Mouse (Mus musculus) thymus, adult 2 months (tissue): ENCODE measurements around the gene Prkca. TPM values are rescaled to one million over a fixed set of nuclear protein-coding genes. Genes with fewer than 3 reads are reported as not detected.
A peak's percentile ranks its signal among the peaks of the same experiment; 100 is the strongest.

Source experiments
- DNase-seq: peaks from one replicate; pipeline ENCODE4 v3.0.0; 2021
- H3K27ac ChIP-seq: fragments of 200-500 bp; 2 replicates; pipeline ENCODE4 v1.5.1; 2012; ENCODE audit warnings: low read length, control low read depth; ENCODE audit not compliant: control insufficient read depth, insufficient read depth
- H3K27me3 ChIP-seq: fragments of 200-500 bp; 2 replicates; pipeline ENCODE4 v1.6.1; 2012; ENCODE audit warnings: mild to moderate bottlenecking, low read length, moderate library complexity, mixed read lengths; ENCODE audit not compliant: control insufficient read depth, insufficient read depth
- H3K36me3 ChIP-seq: fragments of 200-500 bp; 2 replicates; pipeline ENCODE4 v1.6.1; 2012; ENCODE audit warnings: mild to moderate bottlenecking, low read length, moderate library complexity; ENCODE audit not compliant: control insufficient read depth, insufficient read depth
- H3K4me1 ChIP-seq: fragments of 200-500 bp; replicated peaks from 2 replicates; pipeline ENCODE4 v1.6.1; 2012; ENCODE audit warnings: low read length; ENCODE audit not compliant: control insufficient read depth, insufficient read depth
- H3K4me3 ChIP-seq: fragments of 200-500 bp; 2 replicates; pipeline ENCODE4 v1.5.1; 2012; ENCODE audit warnings: mild to moderate bottlenecking, low read length, control low read depth, moderate library complexity; ENCODE audit not compliant: control insufficient read depth, insufficient read depth
- CTCF ChIP-seq: fragments of 200-500 bp; IDR thresholded peaks from 2 replicates; pipeline ENCODE4 v1.5.1; 2012; ENCODE audit warnings: mild to moderate bottlenecking, control low read depth, low read length, moderate library complexity, borderline replicate concordance; ENCODE audit not compliant: control insufficient read depth, poor library complexity, insufficient read depth; ENCODE audit errors: extremely low read depth
- POLR2A ChIP-seq: fragments of 200-500 bp; IDR thresholded peaks from 2 replicates; pipeline ENCODE4 v1.6.1; 2012; ENCODE audit warnings: mild to moderate bottlenecking, low read length, control low read depth, moderate library complexity; ENCODE audit not compliant: control insufficient read depth, poor library complexity, insufficient read depth; ENCODE audit errors: extremely low read depth
- WGBS: fragments of 180-500 bp; shearing (Covaris S2); methylation state at CpG from one replicate; pipeline ENCODE4 v1.1.7; 2018; 5-methylcytosine and 5-hydroxymethylcytosine counted together
- polyA plus RNA-seq: library from polyadenylated mRNA; depleted of rRNA; stranded (reverse); fragments of >200 nt; gene quantifications from 2 replicates; pipeline ENCODE4 v1.2.3, GENCODE M21; 2012

Gene Prkca
- polyA plus RNA-seq, 1 experiment: 11.0 TPM

- Histone ChIP-seq H3K36me3 (no peaks in the 10 kb centered on the region), H3K4me1 (peaks cover 40% of the 10 kb centered on the region), H3K27me3 (no peaks in the 10 kb centered on the region), H3K27ac (no peak overlapping the region), H3K4me3 (no peak overlapping the region)
- no peak for DNase-seq
- WGBS: 91% methylated on average over 5 of the region's 5 CpGs
- no peak for TF ChIP-seq CTCF
- no peak for TF ChIP-seq POLR2A
Measured at GRCm38 (mm10) chr11:108220605-108221004, 123.1 kb downstream of the Prkca start.

GRCm38 (mm10) chr11:108217043-108217442 lies 126.7 kb downstream of the Prkca start:
- Histone ChIP-seq H3K4me3 (no peak overlapping the region), H3K27ac (no peak overlapping the region), H3K36me3 (no peaks in the 10 kb centered on the region), H3K4me1 (peaks cover 19% of the 10 kb centered on the region), H3K27me3 (no peaks in the 10 kb centered on the region)
- no peak for DNase-seq
- TF ChIP-seq CTCF: no peak
- TF ChIP-seq POLR2A: no peak
- 96% methylated on average over 8 of the region's 8 CpGs for WGBS

- H3K27me3 ChIP-seq: no peaks in the 10 kb centered on the region
- H3K4me3 ChIP-seq: no peak overlapping the region
- peaks cover 16% of the 10 kb centered on the region for H3K4me1 ChIP-seq
- 81% methylated on average over 7 of the region's 7 CpGs for WGBS
- H3K27ac ChIP-seq: no peak overlapping the region
- DNase-seq: peak; percentile 37
- TF ChIP-seq POLR2A (no peak), CTCF (no peak)
- no peaks in the 10 kb centered on the region for H3K36me3 ChIP-seq
Measured at GRCm38 (mm10) chr11:108216064-108216463, 127.7 kb downstream of the Prkca start.

- H3K27me3 ChIP-seq: no peaks in the 10 kb centered on the region
- 64% methylated on average over 8 of the region's 8 CpGs for WGBS
- H3K4me3 ChIP-seq: no peak overlapping the region
- H3K36me3 ChIP-seq: no peaks in the 10 kb centered on the region
- peak overlapping the region; percentile 0; the same call in 1 of the 2 replicates for H3K27ac ChIP-seq
- DNase-seq: no peak
- peaks cover 15% of the 10 kb centered on the region for H3K4me1 ChIP-seq
- TF ChIP-seq POLR2A: no peak
- no peak for TF ChIP-seq CTCF
Measured at GRCm38 (mm10) chr11:108215466-108215865, 128.3 kb downstream of the Prkca start.

GRCm38 (mm10) chr11:108214521-108215223 lies 129.1 kb downstream of the Prkca start:
- no peaks in the 10 kb centered on the region for H3K36me3 ChIP-seq
- peaks cover 15% of the 10 kb centered on the region for H3K4me1 ChIP-seq
- DNase-seq: no peak
- no peak overlapping the region for H3K27ac ChIP-seq
- no peaks in the 10 kb centered on the region for H3K27me3 ChIP-seq
- 34% methylated on average over 11 of the region's 11 CpGs for WGBS
- peak overlapping the region; percentile 2; the same call in 1 of the 2 replicates for H3K4me3 ChIP-seq
- TF ChIP-seq POLR2A (no peak), CTCF (no peak)

GRCm38 (mm10) chr11:108213783-108214182 lies 129.9 kb downstream of the Prkca start:
- TF ChIP-seq POLR2A (no peak), CTCF (no peak)
- WGBS: 96% methylated on average over 10 of the region's 10 CpGs
- no peaks in the 10 kb centered on the region for H3K27me3 ChIP-seq
- H3K27ac ChIP-seq: no peak overlapping the region
- peaks cover 15% of the 10 kb centered on the region for H3K4me1 ChIP-seq
- no peaks in the 10 kb centered on the region for H3K36me3 ChIP-seq
- no peak for DNase-seq
- no peak overlapping the region for H3K4me3 ChIP-seq
